12 mouse cellular contexts compared by ENCODE assay signal in the genomic region with DNA sequence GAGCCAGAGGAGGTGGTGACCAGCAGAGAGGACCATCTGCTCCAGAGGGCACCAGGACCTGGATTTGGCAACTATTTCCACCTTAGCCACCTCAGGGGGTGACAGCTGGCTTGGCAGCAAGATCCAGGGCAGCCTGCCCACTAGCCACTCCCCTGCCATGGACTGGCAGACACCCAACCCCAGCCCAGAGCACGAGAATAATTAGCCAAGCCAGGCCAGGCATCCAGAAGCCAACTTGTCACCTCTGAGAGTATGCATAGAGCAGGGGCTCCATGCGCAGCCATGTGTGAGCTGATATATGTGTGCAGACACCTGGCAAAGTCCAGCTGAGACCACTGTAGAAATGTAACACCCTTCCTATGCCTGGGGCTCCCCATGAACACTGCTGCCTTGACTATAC. TPM values are rescaled to one million over a fixed set of nuclear protein-coding genes. Genes with fewer than 3 reads are reported as not detected.
DNase-seq lines count a peak whose midpoint lies in the region; ATAC-seq and TF ChIP-seq lines count a peak whose summit lies in the region.
"Had no signal": no experiment of that assay in that cellular context is flagged by ENCODE, and none has a peak within 500 bp of the region (broad histone marks: within the 10 kb centered on the region; RNA-seq: fewer than 3 reads in every experiment).

No protein-coding gene starts in this region.

- H3K4me1 ChIP-seq in kidney, embryonic 16.5 days (ENCODE audit: insufficient read depth, low read length): peaks cover 12% of the 10 kb centered on the region
- H3K4me1 ChIP-seq in cerebellum, adult 2 months (ENCODE audit: control insufficient read depth, insufficient read depth, low read length): peaks cover 19% of the 10 kb centered on the region
- H3K4me1 ChIP-seq in midbrain, embryonic 14.5 days (ENCODE audit: control insufficient read depth, insufficient read depth, low read length): no peaks in the 10 kb centered on the region
- no peaks in the 10 kb centered on the region for H3K4me1 ChIP-seq in liver, postnatal 0 days (ENCODE audit: insufficient read depth)

- WGBS in kidney, embryonic 16.5 days: 38% methylated on average over 2 of the region's 2 CpGs
- 15% methylated on average over 2 of the region's 2 CpGs for WGBS in cerebellum, adult 2 months
- 68% methylated on average over 2 of the region's 2 CpGs for whole genome bisulfite sequencing in midbrain, embryonic 14.5 days
- whole genome bisulfite sequencing in liver, postnatal 0 days (ENCODE audit: insufficient replicate concordance): 59% methylated on average over 2 of the region's 2 CpGs

- TF ChIP-seq CTCF in cerebellum, adult 2 months (IDR thresholded peaks at IDR 0.05; ENCODE audit: borderline replicate concordance, insufficient read depth, low read depth, low read length): no peak
- TF ChIP-seq CTCF in liver, postnatal 0 days (IDR thresholded peaks at IDR 0.05; ENCODE audit: low read depth): no peak

- no peak for TF ChIP-seq EP300 in liver, postnatal 0 days (IDR thresholded peaks at IDR 0.05; ENCODE audit: low read depth)

- ATAC-seq in kidney, embryonic 16.5 days (ENCODE audit: low FRiP score, low TSS enrichment): no peak; the same call in 1 of the 2 replicates
- ATAC-seq in midbrain, embryonic 14.5 days (ENCODE audit: low FRiP score, low TSS enrichment): peak; percentile 34; the same call in 1 of the 2 replicates
- no peak for ATAC-seq in liver, postnatal 0 days

- no peaks in the 10 kb centered on the region for H3K36me3 ChIP-seq in kidney, embryonic 16.5 days (ENCODE audit: insufficient read depth, low read length)
- no peaks in the 10 kb centered on the region for H3K36me3 ChIP-seq in midbrain, embryonic 14.5 days (ENCODE audit: control insufficient read depth, insufficient read depth, low read length)
- no peaks in the 10 kb centered on the region for H3K36me3 ChIP-seq in liver, postnatal 0 days (replicated peaks; ENCODE audit: insufficient read depth, low read length)

- no peak overlapping the region for H3K9ac ChIP-seq in kidney, embryonic 16.5 days (replicated peaks; ENCODE audit: low read length)
- H3K9ac ChIP-seq in midbrain, embryonic 14.5 days (replicated peaks; ENCODE audit: low read length): no peak overlapping the region
- no peak overlapping the region for H3K9ac ChIP-seq in liver, postnatal 0 days (replicated peaks)

- peak; percentile 74 for DNase-seq in kidney, adult 18-20 months
- DNase-seq in cerebellum, adult 2 months: peak; percentile 80 to 84
- DNase-seq in heart, postnatal 10 days: peak; percentile 70 to 74
- no peak for DNase-seq in midbrain, embryonic 14.5 days
- no peak for DNase-seq in right cerebral cortex, postnatal 4 days
- no peak for DNase-seq in layer of hippocampus, postnatal 36 days
- no peak for DNase-seq in liver, postnatal 0 days
- DNase-seq: thymus, postnatal 14 days had no signal

- no peak overlapping the region for H3K4me2 ChIP-seq in kidney, embryonic 16.5 days (replicated peaks; ENCODE audit: low read depth, low read length)
- no peak overlapping the region for H3K4me2 ChIP-seq in midbrain, embryonic 14.5 days (ENCODE audit: low read length)
- H3K4me2 ChIP-seq in liver, postnatal 0 days (ENCODE audit: low read depth, low read length): no peak overlapping the region

- no peaks in the 10 kb centered on the region for H3K9me3 ChIP-seq in kidney, embryonic 16.5 days (ENCODE audit: low read length)
- no peaks in the 10 kb centered on the region for H3K9me3 ChIP-seq in midbrain, embryonic 14.5 days (ENCODE audit: control insufficient read depth, low read length)
- no peaks in the 10 kb centered on the region for H3K9me3 ChIP-seq in liver, postnatal 0 days (ENCODE audit: low read length)

- intact Hi-C loops in heart, postnatal 10 days (cut with DNase I): no loop called here

- H3K4me3 ChIP-seq in kidney, embryonic 16.5 days (ENCODE audit: low read length): no peak overlapping the region
- no peak overlapping the region for H3K4me3 ChIP-seq in cerebellum, adult 2 months (replicated peaks; ENCODE audit: insufficient read depth, low read depth, low read length)
- H3K4me3 ChIP-seq in midbrain, embryonic 14.5 days (replicated peaks; ENCODE audit: low read depth, low read length): no peak overlapping the region
- no peak overlapping the region for H3K4me3 ChIP-seq in liver, postnatal 0 days (ENCODE audit: low read depth, low read length)

- H3K27ac ChIP-seq in kidney, embryonic 16.5 days (ENCODE audit: low read length): no peak overlapping the region
- H3K27ac ChIP-seq in cerebellum, adult 2 months (ENCODE audit: insufficient read depth, low read length): no peak overlapping the region
- no peak overlapping the region for H3K27ac ChIP-seq in midbrain, embryonic 14.5 days (replicated peaks; ENCODE audit: low read depth, low read length)
- H3K27ac ChIP-seq in liver, postnatal 0 days (ENCODE audit: low read depth): no peak overlapping the region
- H3K27ac ChIP-seq: macrophage had no signal

- no peak for TF ChIP-seq POLR2A in cerebellum, adult 2 months (IDR thresholded peaks at IDR 0.05; ENCODE audit: borderline replicate concordance, insufficient read depth, low read length)

- peaks cover 90% of the 10 kb centered on the region for H3K27me3 ChIP-seq in kidney, embryonic 16.5 days (ENCODE audit: insufficient read depth, low read length)
- no peaks in the 10 kb centered on the region for H3K27me3 ChIP-seq in cerebellum, adult 2 months (ENCODE audit: control insufficient read depth, insufficient read depth, low read length)
- no peaks in the 10 kb centered on the region for H3K27me3 ChIP-seq in midbrain, embryonic 14.5 days (ENCODE audit: control insufficient read depth, insufficient read depth, low read length)
- no peaks in the 10 kb centered on the region for H3K27me3 ChIP-seq in liver, postnatal 0 days (ENCODE audit: insufficient read depth, low read length)

RNA-seq across cellular contexts. Expression of a gene that starts 7.9 kb away (rescaled TPM):
- polyA plus RNA-seq in kidney, embryonic 16.5 days (2015; fragmentation: Nextera tagmentation; extraction: Ambion mirVana): not detected in 2 replicates
- polyA plus RNA-seq in cerebellum, adult 2 months (2012; rRNA removed): not detected in 2 replicates
- total RNA-seq in heart, postnatal 10 days (2021): not detected
- polyA plus RNA-seq in midbrain, embryonic 14.5 days (2014; fragmentation: Nextera tagmentation; extraction: Ambion mirVana): not detected in 2 replicates
- not detected for total RNA-seq in layer of hippocampus, postnatal 36 days (2021)
- polyA plus RNA-seq in liver, postnatal 0 days (2015; fragmentation: Nextera tagmentation; extraction: Ambion mirVana): not detected in 2 replicates
- total RNA-seq: common myeloid progenitor, adult 5-6 weeks had no signal
- polyA plus RNA-seq: macrophage had no signal

RNA-seq across cellular contexts. Expression of a gene that starts 29.1 kb away (rescaled TPM):
- 2.8 and 3.8 TPM in 2 replicates for polyA plus RNA-seq in kidney, embryonic 16.5 days (2015; fragmentation: Nextera tagmentation; extraction: Ambion mirVana)
- 158 and 176 TPM in 2 replicates for polyA plus RNA-seq in cerebellum, adult 2 months (2012; rRNA removed)
- total RNA-seq in heart, postnatal 10 days (2021): 1 to 10 TPM; 1.3 to 1.4 TPM
- polyA plus RNA-seq in midbrain, embryonic 14.5 days (2014; fragmentation: Nextera tagmentation; extraction: Ambion mirVana): 12.3 and 20.4 TPM in 2 replicates
- total RNA-seq in layer of hippocampus, postnatal 36 days (2021): 100 to 1,000 TPM; 286 to 289 TPM
- polyA plus RNA-seq in liver, postnatal 0 days (2015; fragmentation: Nextera tagmentation; extraction: Ambion mirVana): 0.02 and 0.08 TPM in 2 replicates
- total RNA-seq: common myeloid progenitor, adult 5-6 weeks had no signal

RNA-seq across cellular contexts. Expression of a gene that starts 47.9 kb away (rescaled TPM):
- polyA plus RNA-seq in kidney, embryonic 16.5 days (2015; fragmentation: Nextera tagmentation; extraction: Ambion mirVana): 0.09 TPM in 1 of 2 replicates, not detected in the other
- polyA plus RNA-seq in cerebellum, adult 2 months (2012; rRNA removed): 0.08 and 0.30 TPM in 2 replicates
- under 1 TPM in 1 of 2 experiments, not detected in 1; 0.12 TPM for total RNA-seq in heart, postnatal 10 days (2021)
- 0.74 TPM in 1 of 2 replicates, not detected in the other for polyA plus RNA-seq in midbrain, embryonic 14.5 days (2014; fragmentation: Nextera tagmentation; extraction: Ambion mirVana)
- under 1 TPM; 0.33 to 0.35 TPM for total RNA-seq in layer of hippocampus, postnatal 36 days (2021)
- polyA plus RNA-seq in liver, postnatal 0 days (2015; fragmentation: Nextera tagmentation; extraction: Ambion mirVana): not detected in 2 replicates
- total RNA-seq: common myeloid progenitor, adult 5-6 weeks had no signal
- polyA plus RNA-seq: gonadal fat pad, adult 2 months; macrophage had no signal

Comparison
In these comparisons a context has a peak if more than half of its experiments do, and no peak if none do; other contexts are left out.
1. DNase-seq: peak in kidney, adult 18-20 months (single experiment), cerebellum, adult 2 months (2 of 2) and heart, postnatal 10 days (2 of 2); none in midbrain, embryonic 14.5 days (single experiment), right cerebral cortex, postnatal 4 days (single experiment), layer of hippocampus, postnatal 36 days (0 of 2) and liver, postnatal 0 days (single experiment).